8 mouse cellular contexts compared by ENCODE assay signal in the genomic region with DNA sequence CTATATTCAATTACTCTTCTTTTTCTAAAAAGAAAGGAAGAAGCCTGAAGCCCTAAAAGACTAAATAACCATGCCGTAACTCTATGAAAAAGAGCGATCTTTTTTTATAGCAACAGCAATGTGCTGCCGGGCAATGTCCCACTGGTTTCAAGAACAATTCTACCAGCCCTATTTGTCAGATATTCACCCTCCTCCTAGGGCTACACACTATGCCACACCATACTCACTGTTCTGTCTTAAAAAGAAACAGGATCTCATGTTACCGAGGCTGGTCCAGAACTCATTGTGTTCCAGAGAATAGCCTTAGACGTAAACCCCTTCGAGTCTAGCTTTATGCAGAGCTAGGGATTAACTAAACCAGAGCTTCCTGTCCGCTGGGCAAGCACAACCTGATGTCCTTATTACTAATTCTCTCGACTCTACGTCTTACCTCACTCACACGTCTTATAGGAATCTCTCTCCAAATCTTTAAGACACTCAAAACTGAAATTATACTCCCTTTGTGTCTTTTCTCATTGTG. TPM values are rescaled to one million over a fixed set of nuclear protein-coding genes. Genes with fewer than 3 reads are reported as not detected.
DNase-seq lines count a peak whose midpoint lies in the region; ATAC-seq and TF ChIP-seq lines count a peak whose summit lies in the region.

No protein-coding gene starts in this region.

- TF ChIP-seq RAD21 in CH12.LX (IDR thresholded peaks at IDR 0.05; ENCODE audit: low read depth, low read length): no peak

- no peak for TF ChIP-seq CTCF in CH12.LX (conservative IDR thresholded peaks at IDR 0.05 in 1 of 2, IDR thresholded peaks at IDR 0.05 in 1 of 2; ENCODE audit: low read depth in 2 of 2, low read length in 2 of 2)

- no peaks in the 10 kb centered on the region for H3K27me3 ChIP-seq in CH12.LX (replicated peaks)
- H3K27me3 ChIP-seq in forebrain, embryonic 10.5 days (ENCODE audit: poor library complexity, severe bottlenecking): no peaks in the 10 kb centered on the region
- no peaks in the 10 kb centered on the region for H3K27me3 ChIP-seq in liver, embryonic 15.5 days

- TF ChIP-seq POLR2A in CH12.LX (IDR thresholded peaks at IDR 0.05; ENCODE audit: low read depth, low read length): no peak

- peak; percentile 24 for DNase-seq in cerebellum, adult 9-10 months
- DNase-seq in cerebellum, adult 11 months: no peak
- DNase-seq in CH12.LX (ENCODE audit: extremely low read depth) (peak; percentile 17), MN1 (ENCODE audit: low spot score) (no peak)
- peak; percentile 30 for DNase-seq in forebrain, embryonic 10.5 days (ENCODE audit: extremely low spot score, low spot score)
- DNase-seq in left cerebral cortex, adult 18-20 months (ENCODE audit: low spot score in 2 of 2): no peak
- no peak for DNase-seq in spleen, postnatal 4 days (ENCODE audit: low spot score in 2 of 2)

- H3K27ac ChIP-seq in CH12.LX (ENCODE audit: insufficient read depth, low read depth): no peak overlapping the region
- H3K27ac ChIP-seq in forebrain, embryonic 10.5 days: peak overlapping the region; percentile 91
- H3K27ac ChIP-seq in liver, embryonic 15.5 days (replicated peaks): peak overlapping the region; percentile 90

- peaks cover 23% of the 10 kb centered on the region for H3K79me2 ChIP-seq in CH12.LX (replicated peaks; ENCODE audit: control insufficient read depth, extremely low read depth, insufficient read depth, poor library complexity, severe bottlenecking)

- peaks cover 0 to 20% of the 10 kb centered on the region in 2 experiments for H3K36me3 ChIP-seq in CH12.LX (replicated peaks in 1 of 2; ENCODE audit: control insufficient read depth in 1 of 2, insufficient read depth in 1 of 2, low read length in 1 of 2)
- peaks cover 20% of the 10 kb centered on the region for H3K36me3 ChIP-seq in forebrain, embryonic 10.5 days (replicated peaks)
- H3K36me3 ChIP-seq in liver, embryonic 15.5 days (replicated peaks): peaks cover 12% of the 10 kb centered on the region

- in situ Hi-C loops in CH12.LX (cut with MboI; ENCODE audit: low pct_ligation_motif_present, low pct_unique_long_range_greater_than_20kb, low sequenced_read_pairs): no loop called here

- peaks cover 0 to 19% of the 10 kb centered on the region in 2 experiments; a peak in 2 of 4 replicates for H3K4me1 ChIP-seq in CH12.LX (ENCODE audit: control insufficient read depth in 1 of 2, insufficient read depth in 2 of 2)
- peaks cover 17% of the 10 kb centered on the region for H3K4me1 ChIP-seq in forebrain, embryonic 10.5 days
- H3K4me1 ChIP-seq in liver, embryonic 15.5 days (replicated peaks): peaks cover 47% of the 10 kb centered on the region

- peak overlapping the region; percentile 75 for H3K9ac ChIP-seq in CH12.LX (ENCODE audit: insufficient read depth, low read depth)
- H3K9ac ChIP-seq in liver, embryonic 15.5 days: peak overlapping the region; percentile 92

- WGBS in forebrain, embryonic 10.5 days: 11% methylated on average over 10 of the region's 10 CpGs
- WGBS in liver, embryonic 15.5 days (ENCODE audit: insufficient replicate concordance): 8% methylated on average over 10 of the region's 10 CpGs

- dilution Hi-C loops in CH12.LX (cut with MboI; ENCODE audit: extremely low pct_ligation_motif_present, extremely low pct_unique_long_range_greater_than_20kb, low sequenced_read_pairs): no loop called here

- ATAC-seq in liver, embryonic 15.5 days (ENCODE audit: insufficient read depth): no peak

- peak overlapping the region; percentile 88 for H3K4me2 ChIP-seq in CH12.LX (ENCODE audit: insufficient read depth, low read depth, poor library complexity, severe bottlenecking)
- H3K4me2 ChIP-seq in liver, embryonic 15.5 days: peak overlapping the region; percentile 76

- peak overlapping the region; percentile 88 to 90 (median 88) for H3K4me3 ChIP-seq in CH12.LX (replicated peaks in 1 of 3; ENCODE audit: low read depth in 2 of 3, low read length in 2 of 3, poor library complexity in 1 of 3)
- H3K4me3 ChIP-seq in forebrain, embryonic 10.5 days: peak overlapping the region; percentile 81
- peak overlapping the region; percentile 89 for H3K4me3 ChIP-seq in liver, embryonic 15.5 days (replicated peaks)

- peaks cover 10% of the 10 kb centered on the region for H3K9me3 ChIP-seq in CH12.LX (replicated peaks; ENCODE audit: low read length)
- peaks cover 17% of the 10 kb centered on the region; the same call in 1 of the 2 replicates for H3K9me3 ChIP-seq in forebrain, embryonic 10.5 days
- 0 out of 2 replicates have a peak, but pooled peaks cover 10% of the 10 kb centered on the region for H3K9me3 ChIP-seq in liver, embryonic 15.5 days (replicated peaks)

- TF ChIP-seq EP300 in CH12.LX (IDR thresholded peaks at IDR 0.05; ENCODE audit: low read length): no peak

TF ChIP-seq in CH12.LX, 34 proteins besides CTCF, POLR2A, EP300 and RAD21:
- TF ChIP-seq CHD1 (IDR thresholded peaks at IDR 0.05; ENCODE audit: low read depth, low read length) (no peak), PAX5 (IDR thresholded peaks at IDR 0.05; ENCODE audit: low read length) (no peak), ZKSCAN1 (IDR thresholded peaks at IDR 0.05; ENCODE audit: borderline replicate concordance, low read depth, low read length) (no peak), IRF4 (IDR thresholded peaks at IDR 0.05; ENCODE audit: low read depth, low read length) (no peak), JUND (conservative IDR thresholded peaks at IDR 0.05; ENCODE audit: low read depth, low read length) (no peak), ZC3H11A (IDR thresholded peaks at IDR 0.05; ENCODE audit: low read depth, low read length) (no peak), USF1 (IDR thresholded peaks at IDR 0.05; ENCODE audit: low read depth, low read length) (no peak), ELF1 (IDR thresholded peaks at IDR 0.05; ENCODE audit: low read depth, low read length) (no peak), JUN (IDR thresholded peaks at IDR 0.05; ENCODE audit: insufficient read depth, low read depth, low read length) (no peak), KAT2A (IDR thresholded peaks at IDR 0.05; ENCODE audit: insufficient replicate concordance, low read length) (no peak), E2F4 (IDR thresholded peaks at IDR 0.05; ENCODE audit: insufficient replicate concordance, low read depth, low read length) (no peak), MAFK (IDR thresholded peaks at IDR 0.05; ENCODE audit: insufficient replicate concordance, low read length) (no peak), CHD2 (IDR thresholded peaks at IDR 0.05; ENCODE audit: low read length) (no peak), MYC (IDR thresholded peaks at IDR 0.05; ENCODE audit: low read depth, low read length) (no peak), TCF12 (IDR thresholded peaks at IDR 0.05; ENCODE audit: low read depth, low read length) (no peak)

RNA-seq across cellular contexts. Expression of a gene that starts 1.0 kb away (rescaled TPM):
- total RNA-seq in CH12.LX (2012; rRNA removed): 22.0 and 22.1 TPM in 2 replicates
- 13.2 and 15.2 TPM in 2 replicates for total RNA-seq in CH12.LX (2014; rRNA removed)
- 28.6 and 28.8 TPM in 2 replicates for polyA plus RNA-seq in CH12.LX (2012; ENCODE audit: insufficient read length, low read depth)
- 20.5 and 24.8 TPM in 2 replicates for polyA plus RNA-seq in forebrain, embryonic 10.5 days (2016; fragmentation: Nextera tagmentation; extraction: Ambion mirVana)
- polyA plus RNA-seq in liver, embryonic 15.5 days (2015; fragmentation: Nextera tagmentation; extraction: Ambion mirVana): 7.0 and 8.0 TPM in 2 replicates
- total RNA-seq in left cerebral cortex, adult 18-20 months (2021): 10 to 100 TPM; 16.0 to 19.7 TPM

Comparison
In these comparisons a context has a peak if more than half of its experiments do, and no peak if none do; other contexts are left out.
1. DNase-seq: peak in cerebellum, adult 9-10 months (single experiment), CH12.LX (single experiment) and forebrain, embryonic 10.5 days (single experiment); none in cerebellum, adult 11 months (single experiment), MN1 (single experiment), left cerebral cortex, adult 18-20 months (0 of 2) and spleen, postnatal 4 days (0 of 2).
2. Peak in every context shown above with its lines, with median percentiles within 50 percentile points of each other: H3K4me3 ChIP-seq.